In the genomic region with DNA sequence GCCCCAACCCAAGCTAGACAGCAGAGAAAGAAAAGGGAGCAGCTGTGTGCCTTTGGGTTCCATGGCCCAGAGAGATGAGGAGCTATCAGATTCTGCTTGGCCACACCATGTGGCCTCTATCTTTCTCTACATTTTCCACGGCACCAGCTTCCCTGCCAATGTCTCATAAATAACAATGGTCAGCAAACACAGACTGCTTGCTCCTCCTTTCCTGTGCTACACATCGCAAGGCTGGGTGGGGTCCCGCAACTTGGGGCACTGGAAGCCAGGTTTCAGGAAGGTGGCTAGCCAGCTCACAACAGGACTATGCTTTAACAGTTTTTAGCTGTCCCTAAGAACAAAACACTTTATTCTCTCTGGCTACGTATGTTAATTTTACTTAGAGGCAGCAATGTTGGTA, we compare ENCODE assay signal across 9 mouse cellular contexts. TPM values are rescaled to one million over a fixed set of nuclear protein-coding genes. Genes with fewer than 3 reads are reported as not detected.
DNase-seq lines count a peak whose midpoint lies in the region; ATAC-seq and TF ChIP-seq lines count a peak whose summit lies in the region.
"Had no signal": no experiment of that assay in that cellular context is flagged by ENCODE, and none has a peak within 500 bp of the region (broad histone marks: within the 10 kb centered on the region; RNA-seq: fewer than 3 reads in every experiment).

No protein-coding gene starts in this region.

- no peak overlapping the region for H3K4me3 ChIP-seq in cerebellum, adult 2 months (replicated peaks; ENCODE audit: insufficient read depth, low read depth, low read length)
- no peak overlapping the region for H3K4me3 ChIP-seq in lung, adult 2 months (replicated peaks; ENCODE audit: extremely low read depth, low read depth, low read length)
- H3K4me3 ChIP-seq in liver, embryonic 13.5 days (replicated peaks): no peak overlapping the region
- H3K4me3 ChIP-seq in stomach, embryonic 16.5 days (replicated peaks; ENCODE audit: low read length): no peak overlapping the region

- 63% methylated on average over 4 of the region's 4 CpGs for WGBS in cerebellum, adult 2 months
- WGBS in lung, adult 2 months: 30% methylated on average over 4 of the region's 4 CpGs
- 55% methylated on average over 4 of the region's 4 CpGs for WGBS in liver, embryonic 13.5 days (ENCODE audit: insufficient replicate concordance)
- 49% methylated on average over 4 of the region's 4 CpGs for WGBS in stomach, embryonic 16.5 days

- no peak for ATAC-seq in liver, embryonic 13.5 days (ENCODE audit: low read depth)
- ATAC-seq in stomach, embryonic 16.5 days (ENCODE audit: insufficient read depth, low FRiP score): no peak

- H3K9me3 ChIP-seq in liver, embryonic 13.5 days (replicated peaks): no peaks in the 10 kb centered on the region
- H3K9me3 ChIP-seq in stomach, embryonic 16.5 days (replicated peaks; ENCODE audit: control insufficient read depth, low read length): no peaks in the 10 kb centered on the region

- H3K4me1 ChIP-seq in cerebellum, adult 2 months (ENCODE audit: control insufficient read depth, insufficient read depth, low read length): peaks cover 28% of the 10 kb centered on the region
- H3K4me1 ChIP-seq in lung, adult 2 months (ENCODE audit: control insufficient read depth, insufficient read depth, low read length): peaks cover 65% of the 10 kb centered on the region
- H3K4me1 ChIP-seq in liver, embryonic 13.5 days (replicated peaks): peaks cover 91% of the 10 kb centered on the region
- H3K4me1 ChIP-seq in stomach, embryonic 16.5 days (ENCODE audit: control insufficient read depth, insufficient read depth, low read length): peaks cover 59% of the 10 kb centered on the region

- H3K4me2 ChIP-seq in liver, embryonic 13.5 days: no peak overlapping the region
- no peak overlapping the region for H3K4me2 ChIP-seq in stomach, embryonic 16.5 days (ENCODE audit: low read depth, low read length)

- TF ChIP-seq CTCF in cerebellum, adult 2 months (IDR thresholded peaks at IDR 0.05; ENCODE audit: borderline replicate concordance, insufficient read depth, low read depth, low read length): no peak
- TF ChIP-seq CTCF in lung, adult 2 months (IDR thresholded peaks at IDR 0.05; ENCODE audit: insufficient read depth, low read length): no peak

- H3K27ac ChIP-seq in cerebellum, adult 2 months (ENCODE audit: insufficient read depth, low read length): peak overlapping the region; percentile 7; the same call in 1 of the 2 replicates
- peak overlapping the region; percentile 13 for H3K27ac ChIP-seq in liver, embryonic 13.5 days
- H3K27ac ChIP-seq in stomach, embryonic 16.5 days (ENCODE audit: low read length): peak overlapping the region; percentile 54; the same call in 1 of the 2 replicates

- peaks cover 34% of the 10 kb centered on the region for H3K36me3 ChIP-seq in liver, embryonic 13.5 days
- no peaks in the 10 kb centered on the region for H3K36me3 ChIP-seq in stomach, embryonic 16.5 days (ENCODE audit: control insufficient read depth, insufficient read depth, low read length)

- H3K9ac ChIP-seq in liver, embryonic 13.5 days: peak overlapping the region; percentile 37; the same call in 1 of the 2 replicates
- no peak overlapping the region for H3K9ac ChIP-seq in stomach, embryonic 16.5 days (ENCODE audit: low read length)

- TF ChIP-seq POLR2A in cerebellum, adult 2 months (IDR thresholded peaks at IDR 0.05; ENCODE audit: borderline replicate concordance, insufficient read depth, low read length): no peak
- no peak for TF ChIP-seq POLR2A in lung, adult 2 months (IDR thresholded peaks at IDR 0.05; ENCODE audit: borderline replicate concordance, extremely low read depth, low read depth, low read length)

- no peaks in the 10 kb centered on the region for H3K27me3 ChIP-seq in cerebellum, adult 2 months (ENCODE audit: control insufficient read depth, insufficient read depth, low read length)
- H3K27me3 ChIP-seq in liver, embryonic 13.5 days: no peaks in the 10 kb centered on the region
- H3K27me3 ChIP-seq in stomach, embryonic 16.5 days (ENCODE audit: control insufficient read depth, insufficient read depth, low read length): no peaks in the 10 kb centered on the region

- no peak for DNase-seq in cerebellum, adult 2 months
- DNase-seq in cerebellum, postnatal 25 days: no peak
- DNase-seq in lung, adult 18-20 months: peak; percentile 55 to 72
- no peak for DNase-seq in lung, adult 2 months
- no peak for DNase-seq in liver, embryonic 13.5 days
- DNase-seq in gastrocnemius, postnatal 25 days: no peak
- DNase-seq in thymus, postnatal 0 days (ENCODE audit: low spot score): no peak
- DNase-seq: thymus, adult 18-20 months had no signal

RNA-seq across cellular contexts. Expression of a gene that starts 25.4 kb away (rescaled TPM):
- 129 and 135 TPM in 2 replicates for polyA plus RNA-seq in cerebellum, adult 2 months (2012; rRNA removed)
- polyA plus RNA-seq in lung, adult 2 months (2012; rRNA removed): 314 and 324 TPM in 2 replicates
- 116 and 131 TPM in 2 replicates for polyA plus RNA-seq in liver, embryonic 13.5 days (2015; fragmentation: Nextera tagmentation; extraction: Ambion mirVana)
- polyA plus RNA-seq in stomach, embryonic 16.5 days (2015; fragmentation: Nextera tagmentation; extraction: Ambion mirVana): 413 and 449 TPM in 2 replicates
- 10 to 100 TPM; 36.7 to 45.8 TPM for total RNA-seq in gastrocnemius, postnatal 25 days (2021)
- 133 and 138 TPM in 2 replicates for polyA plus RNA-seq in thymus, postnatal 0 days (2015; fragmentation: Nextera tagmentation; extraction: Ambion mirVana)

RNA-seq across cellular contexts. Expression of a gene that starts 44.9 kb away (rescaled TPM):
- polyA plus RNA-seq in cerebellum, adult 2 months (2012; rRNA removed): 322 and 331 TPM in 2 replicates
- polyA plus RNA-seq in lung, adult 2 months (2012; rRNA removed): 175 and 234 TPM in 2 replicates
- 294 and 308 TPM in 2 replicates for polyA plus RNA-seq in liver, embryonic 13.5 days (2015; fragmentation: Nextera tagmentation; extraction: Ambion mirVana)
- polyA plus RNA-seq in stomach, embryonic 16.5 days (2015; fragmentation: Nextera tagmentation; extraction: Ambion mirVana): 339 and 345 TPM in 2 replicates
- total RNA-seq in gastrocnemius, postnatal 25 days (2021): 100 to 1,000 TPM; 116 to 137 TPM
- polyA plus RNA-seq in thymus, postnatal 0 days (2015; fragmentation: Nextera tagmentation; extraction: Ambion mirVana): 497 and 515 TPM in 2 replicates

RNA-seq across cellular contexts. Expression of a gene that starts 45.1 kb away (rescaled TPM):
- polyA plus RNA-seq in cerebellum, adult 2 months (2012; rRNA removed): 1.2 and 1.3 TPM in 2 replicates
- 16.7 and 17.0 TPM in 2 replicates for polyA plus RNA-seq in lung, adult 2 months (2012; rRNA removed)
- polyA plus RNA-seq in liver, embryonic 13.5 days (2015; fragmentation: Nextera tagmentation; extraction: Ambion mirVana): 27.4 and 29.1 TPM in 2 replicates
- 7.9 and 8.4 TPM in 2 replicates for polyA plus RNA-seq in stomach, embryonic 16.5 days (2015; fragmentation: Nextera tagmentation; extraction: Ambion mirVana)
- total RNA-seq in gastrocnemius, postnatal 25 days (2021): under 1 TPM; 0.29 to 0.36 TPM
- 76.3 and 78.2 TPM in 2 replicates for polyA plus RNA-seq in thymus, postnatal 0 days (2015; fragmentation: Nextera tagmentation; extraction: Ambion mirVana)

RNA-seq across cellular contexts. Expression of a gene that starts 55.6 kb away (rescaled TPM):
- 0.41 and 0.46 TPM in 2 replicates for polyA plus RNA-seq in cerebellum, adult 2 months (2012; rRNA removed)
- polyA plus RNA-seq in lung, adult 2 months (2012; rRNA removed): 0.05 and 1.3 TPM in 2 replicates
- polyA plus RNA-seq in liver, embryonic 13.5 days (2015; fragmentation: Nextera tagmentation; extraction: Ambion mirVana): 0.09 and 0.13 TPM in 2 replicates
- 0.56 and 0.59 TPM in 2 replicates for polyA plus RNA-seq in stomach, embryonic 16.5 days (2015; fragmentation: Nextera tagmentation; extraction: Ambion mirVana)
- under 1 TPM in 1 of 2 experiments, not detected in 1; 0.10 TPM for total RNA-seq in gastrocnemius, postnatal 25 days (2021)
- 0.23 and 0.53 TPM in 2 replicates for polyA plus RNA-seq in thymus, postnatal 0 days (2015; fragmentation: Nextera tagmentation; extraction: Ambion mirVana)

Comparison
In these comparisons a context has a peak if more than half of its experiments do, and no peak if none do; other contexts are left out.
1. DNase-seq: peak in lung, adult 18-20 months (2 of 2); none in cerebellum, adult 2 months (0 of 2), cerebellum, postnatal 25 days (0 of 2), lung, adult 2 months (single experiment), liver, embryonic 13.5 days (single experiment), gastrocnemius, postnatal 25 days (single experiment) and thymus, postnatal 0 days (single experiment).
2. Peak in every context shown above with its lines, with median percentiles within 50 percentile points of each other: H3K27ac ChIP-seq.